Mouse (Mus musculus) heart, embryonic 11.5 days (tissue): ENCODE data around the gene Cdh22. TPM values are rescaled to one million over a fixed set of nuclear protein-coding genes. Genes with fewer than 3 reads are reported as not detected.

Experiments
- ATAC-seq: fragments of 200-750 bp; cut with Nextera tagmentation; replicated peaks from 2 replicates; pipeline ENCODE4 v1.8.0; 2017; ENCODE audit warnings: moderate library complexity; ENCODE audit not compliant: insufficient number of reproducible peaks, low FRiP score, low TSS enrichment
- H3K27ac ChIP-seq: fragments of 300-500 bp; sonication (generic); 2 replicates; pipeline ENCODE4 v1.5.1; 2014; ENCODE audit warnings: mild to moderate bottlenecking, low read depth, low read length
- H3K27me3 ChIP-seq: fragments of 300-500 bp; sonication (generic); 2 replicates; pipeline ENCODE4 v1.6.1; 2014; ENCODE audit warnings: mild to moderate bottlenecking, low read length, mixed read lengths; ENCODE audit not compliant: control insufficient read depth, insufficient read depth
- H3K36me3 ChIP-seq: fragments of 300-500 bp; sonication (generic); 2 replicates; pipeline ENCODE4 v1.6.1; 2014; ENCODE audit warnings: mild to moderate bottlenecking, low read length, moderate library complexity, mixed read lengths; ENCODE audit not compliant: control insufficient read depth, insufficient read depth
- H3K4me1 ChIP-seq: fragments of 300-500 bp; sonication (generic); 2 replicates; pipeline ENCODE4 v1.6.1; 2014; ENCODE audit warnings: low read length; ENCODE audit not compliant: control insufficient read depth, insufficient read depth
- H3K4me2 ChIP-seq: fragments of 300-500 bp; sonication (generic); 2 replicates; pipeline ENCODE4 v1.6.1; 2014; ENCODE audit warnings: mild to moderate bottlenecking, moderate library complexity
- H3K4me3 ChIP-seq: fragments of 300-500 bp; sonication (generic); 2 replicates; pipeline ENCODE4 v1.5.1; 2014; ENCODE audit warnings: low read depth, low read length
- H3K9ac ChIP-seq: fragments of 300-500 bp; sonication (generic); 2 replicates; pipeline ENCODE4 v1.6.1; 2014; ENCODE audit warnings: mild to moderate bottlenecking, low read depth, low read length, moderate library complexity
- H3K9me3 ChIP-seq: fragments of 300-500 bp; sonication (generic); replicated peaks from 2 replicates; pipeline ENCODE4 v1.6.1; 2016; ENCODE audit warnings: low read length; ENCODE audit not compliant: control insufficient read depth
- WGBS: fragments of 180-500 bp; shearing (Covaris S2); extraction: QIAGEN DNeasy Blood & Tissue Kit; methylation state at CpG from one replicate; pipeline ENCODE4 v1.1.7; 2014; ENCODE audit not compliant: insufficient replicate concordance; 5-methylcytosine and 5-hydroxymethylcytosine counted together
- polyA plus RNA-seq: library from polyadenylated mRNA; unstranded; fragments of >200 nt; fragmentation: Nextera tagmentation; extraction: Ambion mirVana; gene quantifications from 2 replicates; pipeline ENCODE4 v1.2.1, GENCODE M21; 2014

Gene Cdh22
- polyA plus RNA-seq, 1 experiment from 2014 or later: 0.16 TPM

GRCm38 (mm10) chr2:165136049-165136448 lies 98.6 kb downstream of the Cdh22 start:
- no peak overlapping the region for H3K27ac ChIP-seq
- no peak overlapping the region for H3K4me3 ChIP-seq
- peaks cover 50% of the 10 kb centered on the region for H3K27me3 ChIP-seq
- H3K4me2 ChIP-seq: peak overlapping the region; percentile 19; the same call in 1 of the 2 replicates
- peaks cover 35% of the 10 kb centered on the region for H3K4me1 ChIP-seq
- WGBS: 9% methylated on average over 16 of the region's 16 CpGs
- H3K9me3 ChIP-seq: no peaks in the 10 kb centered on the region
- no peak for ATAC-seq
- no peaks in the 10 kb centered on the region for H3K36me3 ChIP-seq
- H3K9ac ChIP-seq: peak overlapping the region; percentile 34; the same call in 1 of the 2 replicates

- H3K4me2 ChIP-seq: peak overlapping the region; percentile 44
- 0% methylated on average over 15 of the region's 15 CpGs for WGBS
- H3K4me3 ChIP-seq: 0 out of 2 replicates have a peak overlapping the region, but pooled peaks have one; percentile 17
- ATAC-seq: no peak
- H3K9me3 ChIP-seq: no peaks in the 10 kb centered on the region
- no peak overlapping the region for H3K27ac ChIP-seq
- no peaks in the 10 kb centered on the region for H3K36me3 ChIP-seq
- H3K4me1 ChIP-seq: peaks cover 21% of the 10 kb centered on the region
- no peak overlapping the region for H3K9ac ChIP-seq
- peaks cover 49% of the 10 kb centered on the region for H3K27me3 ChIP-seq
Observed at GRCm38 (mm10) chr2:165133566-165133965, 101.1 kb downstream of the Cdh22 start.

GRCm38 (mm10) chr2:165131428-165131827 lies 103.2 kb downstream of the Cdh22 start:
- ATAC-seq: no peak
- Histone ChIP-seq H3K27ac (no peak overlapping the region), H3K9ac (no peak overlapping the region), H3K4me2 (no peak overlapping the region), H3K27me3 (peaks cover 57% of the 10 kb centered on the region), H3K36me3 (no peaks in the 10 kb centered on the region), H3K9me3 (no peaks in the 10 kb centered on the region), H3K4me1 (peaks cover 12% of the 10 kb centered on the region), H3K4me3 (no peak overlapping the region)
- 41% methylated on average over 12 of the region's 12 CpGs for WGBS

GRCm38 (mm10) chr2:165129189-165129588 lies 105.5 kb downstream of the Cdh22 start:
- Histone ChIP-seq H3K4me1 (peaks cover 6% of the 10 kb centered on the region; the same call in 1 of the 2 replicates), H3K4me3 (no peak overlapping the region), H3K36me3 (no peaks in the 10 kb centered on the region), H3K27ac (no peak overlapping the region), H3K9ac (no peak overlapping the region), H3K9me3 (no peaks in the 10 kb centered on the region), H3K27me3 (peaks cover 58% of the 10 kb centered on the region), H3K4me2 (no peak overlapping the region)
- ATAC-seq: no peak
- 51% methylated on average over 4 of the region's 4 CpGs for WGBS

- ATAC-seq: no peak
- peaks cover 48% of the 10 kb centered on the region for H3K27me3 ChIP-seq
- H3K4me3 ChIP-seq: no peak overlapping the region
- no peaks in the 10 kb centered on the region for H3K9me3 ChIP-seq
- H3K36me3 ChIP-seq: no peaks in the 10 kb centered on the region
- WGBS: 59% methylated on average over 10 of the region's 10 CpGs
- no peak overlapping the region for H3K9ac ChIP-seq
- no peaks in the 10 kb centered on the region for H3K4me1 ChIP-seq
- H3K4me2 ChIP-seq: no peak overlapping the region
- no peak overlapping the region for H3K27ac ChIP-seq
Observed at GRCm38 (mm10) chr2:165126896-165127562, 107.6 kb downstream of the Cdh22 start.

- H3K4me3 ChIP-seq: no peak overlapping the region
- WGBS: 27% methylated on average over 10 of the region's 10 CpGs
- H3K27ac ChIP-seq: no peak overlapping the region
- no peak overlapping the region for H3K4me2 ChIP-seq
- no peak for ATAC-seq
- no peaks in the 10 kb centered on the region for H3K9me3 ChIP-seq
- no peaks in the 10 kb centered on the region for H3K4me1 ChIP-seq
- no peak overlapping the region for H3K9ac ChIP-seq
- H3K36me3 ChIP-seq: no peaks in the 10 kb centered on the region
- H3K27me3 ChIP-seq: peaks cover 60% of the 10 kb centered on the region
Observed at GRCm38 (mm10) chr2:165121206-165121840, 113.3 kb downstream of the Cdh22 start.

- Histone ChIP-seq H3K4me1 (no peaks in the 10 kb centered on the region), H3K4me2 (no peak overlapping the region), H3K9me3 (no peaks in the 10 kb centered on the region), H3K9ac (no peak overlapping the region), H3K36me3 (no peaks in the 10 kb centered on the region), H3K27me3 (peaks cover 60% of the 10 kb centered on the region), H3K27ac (no peak overlapping the region), H3K4me3 (no peak overlapping the region)
- WGBS: 80% methylated on average over 9 of the region's 9 CpGs
- no peak for ATAC-seq
Observed at GRCm38 (mm10) chr2:165120765-165121164, 113.9 kb downstream of the Cdh22 start.

GRCm38 (mm10) chr2:165113733-165114132 lies 120.9 kb downstream of the Cdh22 start:
- no peaks in the 10 kb centered on the region for H3K36me3 ChIP-seq
- H3K4me1 ChIP-seq: peaks cover 2% of the 10 kb centered on the region; the same call in 1 of the 2 replicates
- H3K9ac ChIP-seq: no peak overlapping the region
- H3K4me2 ChIP-seq: no peak overlapping the region
- no peak for ATAC-seq
- H3K4me3 ChIP-seq: no peak overlapping the region
- H3K9me3 ChIP-seq: no peaks in the 10 kb centered on the region
- 24% methylated on average over 11 of the region's 11 CpGs for WGBS
- peaks cover 99% of the 10 kb centered on the region for H3K27me3 ChIP-seq
- no peak overlapping the region for H3K27ac ChIP-seq
